Mouse (Mus musculus): ENCODE data around the gene Uchl5. TPM values are rescaled to one million over a fixed set of nuclear protein-coding genes. Genes with fewer than 3 reads are reported as not detected.
A peak's percentile ranks its signal among the peaks of the same experiment; 100 is the strongest.

The Uchl5 gene
- polyA plus RNA-seq, 1 experiment from 2014 or later = 47.5 TPM

GRCm38 (mm10) chr1:143762159-143762558, 14.9 kb upstream of the Uchl5 start:
- WGBS (ENCODE audit: insufficient replicate concordance) = 68% methylated on average over 8 of the region's 8 CpGs
- DNase-seq (no peak), ATAC-seq (peak; percentile 47)
- H3K9ac ChIP-seq (replicated peaks) = no peak overlapping the region
- no peaks in the 10 kb centered on the region for H3K4me1 ChIP-seq (ENCODE audit: insufficient read depth)
- no peaks in the 10 kb centered on the region for H3K9me3 ChIP-seq (ENCODE audit: low read length)
- H3K4me3 ChIP-seq (ENCODE audit: low read depth, low read length) = no peak overlapping the region
- H3K27me3 ChIP-seq (ENCODE audit: insufficient read depth, low read length) = no peaks in the 10 kb centered on the region
- no peak overlapping the region for H3K4me2 ChIP-seq (ENCODE audit: low read depth, low read length)
- peaks cover 9% of the 10 kb centered on the region; the same call in 1 of the 2 replicates for H3K36me3 ChIP-seq (replicated peaks; ENCODE audit: insufficient read depth, low read length)
- H3K27ac ChIP-seq (ENCODE audit: low read depth) = 0 out of 2 replicates have a peak overlapping the region, but pooled peaks have one; percentile 11
- TF ChIP-seq CTCF (IDR thresholded peaks at IDR 0.05; ENCODE audit: low read depth) (no peak), EP300 (IDR thresholded peaks at IDR 0.05; ENCODE audit: low read depth) (no peak)

DNA sequence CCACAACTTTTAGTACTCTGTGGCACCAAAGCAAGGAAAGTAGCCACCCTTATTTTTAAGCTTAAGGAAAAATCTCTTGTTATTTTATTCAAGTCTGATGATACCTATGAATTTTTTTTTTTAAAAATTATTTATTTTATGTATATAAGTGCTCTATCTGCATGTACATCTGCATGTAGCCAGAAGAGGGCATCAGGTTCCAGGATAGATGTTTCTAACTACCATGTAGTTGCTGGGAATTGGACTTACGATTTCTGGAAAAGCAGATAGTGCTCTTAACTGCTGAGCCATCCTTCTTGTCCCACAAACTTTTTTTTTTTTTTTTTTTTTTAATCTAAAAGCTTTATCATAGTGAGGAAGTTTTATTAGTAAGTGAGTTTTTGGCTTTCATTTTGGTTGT, 12.6 kb upstream of the Uchl5 start:
- H3K4me3 ChIP-seq (ENCODE audit: low read depth, low read length) = no peak overlapping the region
- no peaks in the 10 kb centered on the region for H3K4me1 ChIP-seq (ENCODE audit: insufficient read depth)
- H3K36me3 ChIP-seq (replicated peaks; ENCODE audit: insufficient read depth, low read length) = peaks cover 5% of the 10 kb centered on the region; the same call in 1 of the 2 replicates
- H3K9ac ChIP-seq (replicated peaks) = no peak overlapping the region
- no peak overlapping the region for H3K27ac ChIP-seq (ENCODE audit: low read depth)
- TF ChIP-seq EP300 (IDR thresholded peaks at IDR 0.05; ENCODE audit: low read depth) (no peak), CTCF (IDR thresholded peaks at IDR 0.05; ENCODE audit: low read depth) (peak; percentile 34)
- H3K9me3 ChIP-seq (ENCODE audit: low read length) = no peaks in the 10 kb centered on the region
- no peak for ATAC-seq
- H3K27me3 ChIP-seq (ENCODE audit: insufficient read depth, low read length) = no peaks in the 10 kb centered on the region
- 79% methylated on average over 1 of the region's 1 CpGs for WGBS (ENCODE audit: insufficient replicate concordance)
- no peak overlapping the region for H3K4me2 ChIP-seq (ENCODE audit: low read depth, low read length)
- DNase-seq = no peak

GRCm38 (mm10) chr1:143765801-143766200, 11.3 kb upstream of the Uchl5 start:
- Histone ChIP-seq H3K4me3 (ENCODE audit: low read depth, low read length) (no peak overlapping the region), H3K4me2 (ENCODE audit: low read depth, low read length) (no peak overlapping the region), H3K27ac (ENCODE audit: low read depth) (no peak overlapping the region), H3K9me3 (ENCODE audit: low read length) (no peaks in the 10 kb centered on the region), H3K36me3 (replicated peaks; ENCODE audit: insufficient read depth, low read length) (peaks cover 3% of the 10 kb centered on the region; the same call in 1 of the 2 replicates), H3K9ac (replicated peaks) (no peak overlapping the region), H3K27me3 (ENCODE audit: insufficient read depth, low read length) (no peaks in the 10 kb centered on the region), H3K4me1 (ENCODE audit: insufficient read depth) (no peaks in the 10 kb centered on the region)
- no peak for TF ChIP-seq CTCF (IDR thresholded peaks at IDR 0.05; ENCODE audit: low read depth)
- no peak for DNase-seq
- 81% methylated on average over 4 of the region's 4 CpGs for WGBS (ENCODE audit: insufficient replicate concordance)
- no peak for ATAC-seq

- WGBS (ENCODE audit: insufficient replicate concordance) = 81% methylated on average over 6 of the region's 6 CpGs
- Histone ChIP-seq H3K4me1 (ENCODE audit: insufficient read depth) (no peaks in the 10 kb centered on the region), H3K9ac (replicated peaks) (no peak overlapping the region), H3K27ac (ENCODE audit: low read depth) (no peak overlapping the region), H3K36me3 (replicated peaks; ENCODE audit: insufficient read depth, low read length) (peaks cover 3% of the 10 kb centered on the region; the same call in 1 of the 2 replicates), H3K27me3 (ENCODE audit: insufficient read depth, low read length) (no peaks in the 10 kb centered on the region), H3K4me2 (ENCODE audit: low read depth, low read length) (no peak overlapping the region), H3K9me3 (ENCODE audit: low read length) (no peaks in the 10 kb centered on the region), H3K4me3 (ENCODE audit: low read depth, low read length) (no peak overlapping the region)
- TF ChIP-seq CTCF (IDR thresholded peaks at IDR 0.05; ENCODE audit: low read depth) = no peak
- TF ChIP-seq EP300 (IDR thresholded peaks at IDR 0.05; ENCODE audit: low read depth) = no peak
- ATAC-seq = no peak
- DNase-seq = no peak
Observed at GRCm38 (mm10) chr1:143766238-143766637, 10.8 kb upstream of the Uchl5 start.

- no peaks in the 10 kb centered on the region for H3K4me1 ChIP-seq (ENCODE audit: insufficient read depth)
- H3K27me3 ChIP-seq (ENCODE audit: insufficient read depth, low read length) = no peaks in the 10 kb centered on the region
- no peaks in the 10 kb centered on the region for H3K9me3 ChIP-seq (ENCODE audit: low read length)
- no peak for ATAC-seq
- H3K27ac ChIP-seq (ENCODE audit: low read depth) = no peak overlapping the region
- no peak for TF ChIP-seq EP300 (IDR thresholded peaks at IDR 0.05; ENCODE audit: low read depth)
- TF ChIP-seq CTCF (IDR thresholded peaks at IDR 0.05; ENCODE audit: low read depth) = no peak
- no peak overlapping the region for H3K9ac ChIP-seq (replicated peaks)
- peaks cover 3% of the 10 kb centered on the region; the same call in 1 of the 2 replicates for H3K36me3 ChIP-seq (replicated peaks; ENCODE audit: insufficient read depth, low read length)
- no peak overlapping the region for H3K4me2 ChIP-seq (ENCODE audit: low read depth, low read length)
- no peak overlapping the region for H3K4me3 ChIP-seq (ENCODE audit: low read depth, low read length)
- no peak for DNase-seq
- 79% methylated on average over 20 of the region's 20 CpGs for WGBS (ENCODE audit: insufficient replicate concordance)
Observed at GRCm38 (mm10) chr1:143770444-143771109, 6.5 kb upstream of the Uchl5 start.

GRCm38 (mm10) chr1:143773082-143773481, 4.0 kb upstream of the Uchl5 start:
- no peak overlapping the region for H3K9ac ChIP-seq (replicated peaks)
- H3K4me2 ChIP-seq (ENCODE audit: low read depth, low read length) = no peak overlapping the region
- no peak for DNase-seq
- WGBS (ENCODE audit: insufficient replicate concordance) = 60% methylated on average over 7 of the region's 7 CpGs
- H3K36me3 ChIP-seq (replicated peaks; ENCODE audit: insufficient read depth, low read length) = no peaks in the 10 kb centered on the region
- ATAC-seq = no peak
- no peak overlapping the region for H3K27ac ChIP-seq (ENCODE audit: low read depth)
- H3K9me3 ChIP-seq (ENCODE audit: low read length) = no peaks in the 10 kb centered on the region
- no peak overlapping the region for H3K4me3 ChIP-seq (ENCODE audit: low read depth, low read length)
- H3K4me1 ChIP-seq (ENCODE audit: insufficient read depth) = no peaks in the 10 kb centered on the region
- H3K27me3 ChIP-seq (ENCODE audit: insufficient read depth, low read length) = no peaks in the 10 kb centered on the region
- no peak for TF ChIP-seq CTCF (IDR thresholded peaks at IDR 0.05; ENCODE audit: low read depth)
- no peak for TF ChIP-seq EP300 (IDR thresholded peaks at IDR 0.05; ENCODE audit: low read depth)

Data from liver, postnatal 0 days (tissue).